Mouse (Mus musculus) intestine, postnatal 0 days (tissue): ENCODE results near the gene Zfp454. TPM values are rescaled to one million over a fixed set of nuclear protein-coding genes. Genes with fewer than 3 reads are reported as not detected.

ENCODE experiments used
- ATAC-seq: fragments of 200-750 bp; cut with Nextera tagmentation; 2 replicates; pipeline ENCODE4 v1.8.0; 2017; ENCODE audit warnings: mild to moderate bottlenecking, moderate TSS enrichment, moderate library complexity
- H3K27ac ChIP-seq: fragments of 300-500 bp; sonication (generic); 2 replicates; pipeline ENCODE4 v1.5.1; 2014; ENCODE audit warnings: mild to moderate bottlenecking, low read depth, low read length, moderate library complexity
- H3K27me3 ChIP-seq: fragments of 300-500 bp; sonication (generic); replicated peaks from 2 replicates; pipeline ENCODE4 v1.6.1; 2014; ENCODE audit warnings: low read length, mixed read lengths; ENCODE audit not compliant: control insufficient read depth, insufficient read depth
- H3K36me3 ChIP-seq: fragments of 300-500 bp; sonication (generic); 2 replicates; pipeline ENCODE4 v1.6.1; 2014; ENCODE audit warnings: mild to moderate bottlenecking, moderate library complexity; ENCODE audit not compliant: control insufficient read depth, insufficient read depth
- H3K4me1 ChIP-seq: fragments of 300-500 bp; sonication (generic); replicated peaks from 2 replicates; pipeline ENCODE4 v1.6.1; 2014; ENCODE audit warnings: antibody characterized with exemption, low read length, mixed read lengths; ENCODE audit not compliant: control insufficient read depth, insufficient read depth
- H3K4me2 ChIP-seq: fragments of 300-500 bp; sonication (generic); replicated peaks from 2 replicates; pipeline ENCODE4 v1.6.1; 2014; ENCODE audit warnings: low read depth, mild to moderate bottlenecking, moderate library complexity
- H3K4me3 ChIP-seq: fragments of 300-500 bp; sonication (generic); 2 replicates; pipeline ENCODE4 v1.5.1; 2014; ENCODE audit warnings: low read depth, low read length
- H3K9ac ChIP-seq: fragments of 300-500 bp; sonication (generic); 2 replicates; pipeline ENCODE4 v1.6.1; 2014; ENCODE audit warnings: mild to moderate bottlenecking, low read depth, low read length
- H3K9me3 ChIP-seq: fragments of 300-500 bp; sonication (generic); 2 replicates; pipeline ENCODE4 v1.6.1; 2016; ENCODE audit warnings: mixed run types; ENCODE audit not compliant: control insufficient read depth
- CTCF ChIP-seq: sonication (generic); IDR thresholded peaks from 2 replicates; pipeline ENCODE4 v1.5.1; 2016; ENCODE audit warnings: low read depth, mild to moderate bottlenecking, control low read depth, antibody characterized with exemption, moderate library complexity
- WGBS: fragments of 180-500 bp; shearing (Covaris S2); extraction: QIAGEN DNeasy Blood & Tissue Kit; methylation state at CpG from one replicate; pipeline ENCODE4 v1.1.7; 2014; 5-methylcytosine and 5-hydroxymethylcytosine counted together
- polyA plus RNA-seq: library from polyadenylated mRNA; unstranded; fragments of >200 nt; fragmentation: Nextera tagmentation; extraction: Ambion mirVana; gene quantifications from 2 replicates; pipeline ENCODE4 v1.2.1, GENCODE M21; 2015

Gene Zfp454
- 1.1 and 1.2 TPM in 2 replicates for polyA plus RNA-seq

GRCm38 (mm10) chr11:50887390-50888128, at the start of gene Zfp454:
Gene Zfp454, minus strand, starts transcription at chr11:50887651.
- peak within 1 kb of the TSS; percentile 64 for H3K4me2 ChIP-seq
- H3K4me1 ChIP-seq = no peaks in the 10 kb centered on the region
- ATAC-seq = peak; percentile 51
- H3K27ac ChIP-seq = no peak within 1 kb of the TSS
- no peaks in the 10 kb centered on the region for H3K36me3 ChIP-seq
- peak within 1 kb of the TSS; percentile 29 for H3K4me3 ChIP-seq
- TF ChIP-seq CTCF = no peak
- 5% methylated on average over 26 of the region's 26 CpGs for WGBS
- no peaks in the 10 kb centered on the region for H3K27me3 ChIP-seq
- H3K9ac ChIP-seq = no peak within 1 kb of the TSS
- H3K9me3 ChIP-seq = no peaks in the 10 kb centered on the region

DNA sequence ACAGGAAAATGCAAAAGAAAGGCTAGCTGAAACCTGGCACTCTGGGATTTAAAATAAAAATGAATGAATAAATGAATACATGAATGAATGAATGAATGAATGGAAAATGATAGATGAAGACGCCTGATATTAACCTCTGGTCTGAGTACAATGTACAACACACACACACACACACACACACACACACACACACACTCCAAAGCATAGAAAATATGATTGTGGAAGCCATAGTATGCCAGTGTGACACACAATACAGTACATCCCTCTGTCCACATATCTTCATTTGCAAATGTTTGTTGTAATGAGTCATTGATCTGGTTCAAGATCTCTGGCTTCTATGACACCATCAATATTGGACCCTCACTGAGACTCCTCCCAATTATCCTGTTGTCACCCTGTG, 44.6 kb upstream of the Zfp454 start:
- H3K9ac ChIP-seq = no peak overlapping the region
- peak overlapping the region; percentile 85 for H3K4me2 ChIP-seq
- H3K27me3 ChIP-seq = 0 out of 2 replicates have a peak, but pooled peaks cover 4% of the 10 kb centered on the region
- no peaks in the 10 kb centered on the region for H3K4me1 ChIP-seq
- H3K27ac ChIP-seq = no peak overlapping the region
- ATAC-seq = no peak
- H3K4me3 ChIP-seq = peak overlapping the region; percentile 73; the same call in 1 of the 2 replicates
- 80% methylated on average over 1 of the region's 1 CpGs for WGBS
- H3K9me3 ChIP-seq = no peaks in the 10 kb centered on the region
- no peaks in the 10 kb centered on the region for H3K36me3 ChIP-seq
- no peak for TF ChIP-seq CTCF

DNA sequence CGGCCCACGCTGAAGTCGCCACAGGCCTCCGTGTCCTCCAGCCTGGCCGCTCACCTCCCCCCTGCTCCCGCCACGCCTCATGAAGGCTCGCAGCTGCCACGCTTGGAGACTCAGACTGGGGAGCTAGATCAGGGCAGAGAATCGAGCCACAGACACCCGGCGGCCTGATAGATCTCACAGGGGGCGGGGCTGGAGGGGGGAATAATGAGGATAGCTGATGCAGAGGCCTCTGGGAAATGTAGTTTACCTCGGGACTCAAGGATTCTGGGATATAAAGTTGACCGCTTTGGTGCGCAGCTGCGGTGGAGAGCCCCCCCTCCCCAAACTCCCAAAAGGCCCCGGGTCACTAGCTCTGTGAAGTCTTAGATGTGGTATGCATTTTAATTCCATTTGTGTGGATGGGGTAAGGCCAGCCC, 44.0 kb upstream of the Zfp454 start, which contains the start of gene Zfp354b:
Gene Zfp354b (minus strand): TSS at position 183 of the 416 bp plus-strand sequence.
- under 1% methylated on average over 18 of the region's 18 CpGs for WGBS
- H3K4me2 ChIP-seq = peak within 1 kb of the TSS; percentile 85
- peak; percentile 87 for ATAC-seq

GRCm38 (mm10) chr11:50931021-50931420, 43.6 kb upstream of the Zfp454 start:
- WGBS = under 1% methylated on average over 16 of the region's 16 CpGs
- H3K9me3 ChIP-seq = no peaks in the 10 kb centered on the region

More for the DNA sequence above, 44.0 kb upstream of the Zfp454 start, which contains the start of gene Zfp354b:
- H3K4me3 ChIP-seq = peak within 1 kb of the TSS; percentile 73
- no peaks in the 10 kb centered on the region for H3K36me3 ChIP-seq
- H3K27ac ChIP-seq = no peak within 1 kb of the TSS
- H3K4me1 ChIP-seq = no peaks in the 10 kb centered on the region
- H3K27me3 ChIP-seq = 0 out of 2 replicates have a peak, but pooled peaks cover 4% of the 10 kb centered on the region
- no peaks in the 10 kb centered on the region for H3K9me3 ChIP-seq
- TF ChIP-seq CTCF = no peak
- peak within 1 kb of the TSS; percentile 41; the same call in 1 of the 2 replicates for H3K9ac ChIP-seq

DNA sequence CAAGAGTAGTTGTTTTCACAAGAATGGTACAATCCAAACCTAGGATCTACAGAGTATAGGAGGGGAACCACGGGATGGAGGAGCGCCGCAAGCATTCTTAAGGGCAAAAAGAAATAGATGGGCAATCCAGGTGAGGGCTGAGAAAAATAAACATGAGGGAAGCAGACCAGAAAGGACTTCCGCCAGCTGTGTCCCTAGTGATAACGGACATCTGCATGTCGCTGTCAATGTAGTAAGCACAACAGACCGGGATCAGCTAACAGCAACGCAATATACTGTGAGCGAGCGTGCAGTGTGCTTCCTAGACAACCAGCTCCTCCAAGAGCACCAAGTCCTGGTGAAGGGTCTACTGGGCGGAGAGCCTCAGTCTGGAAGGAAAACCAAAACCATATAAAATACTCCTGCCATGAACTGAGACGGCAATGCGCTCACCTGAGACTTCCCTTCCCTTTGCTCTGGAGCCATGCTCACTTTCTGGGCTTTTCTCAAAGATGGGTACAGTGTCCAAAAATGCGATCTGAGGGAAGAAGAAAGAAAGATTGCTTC, 43.1 kb upstream of the Zfp454 start:
- 12% methylated on average over 14 of the region's 14 CpGs for WGBS
- no peak for TF ChIP-seq CTCF
- Histone ChIP-seq H3K4me1 (no peaks in the 10 kb centered on the region), H3K36me3 (no peaks in the 10 kb centered on the region), H3K27ac (no peak overlapping the region), H3K4me3 (peak overlapping the region; percentile 73), H3K27me3 (0 out of 2 replicates have a peak, but pooled peaks cover 4% of the 10 kb centered on the region), H3K4me2 (peak overlapping the region; percentile 85), H3K9ac (peak overlapping the region; percentile 41; the same call in 1 of the 2 replicates), H3K9me3 (no peaks in the 10 kb centered on the region)
- no peak for ATAC-seq

More at GRCm38 (mm10) chr11:50931021-50931420, 43.6 kb upstream of the Zfp454 start:
- no peak overlapping the region for H3K27ac ChIP-seq
- peak overlapping the region; percentile 41; the same call in 1 of the 2 replicates for H3K9ac ChIP-seq
- H3K4me2 ChIP-seq = peak overlapping the region; percentile 85
- H3K27me3 ChIP-seq = 0 out of 2 replicates have a peak, but pooled peaks cover 4% of the 10 kb centered on the region
- H3K36me3 ChIP-seq = no peaks in the 10 kb centered on the region
- peak overlapping the region; percentile 73 for H3K4me3 ChIP-seq
- no peak for TF ChIP-seq CTCF
- H3K4me1 ChIP-seq = no peaks in the 10 kb centered on the region
- ATAC-seq = peak; percentile 37

- WGBS = under 1% methylated on average over 47 of the region's 47 CpGs
- no peaks in the 10 kb centered on the region for H3K27me3 ChIP-seq
- H3K9me3 ChIP-seq = no peaks in the 10 kb centered on the region
- no peaks in the 10 kb centered on the region for H3K4me1 ChIP-seq
- peak; percentile 97 for ATAC-seq
- H3K4me3 ChIP-seq = peak within 1 kb of the TSS; percentile 87
- no peak within 1 kb of the TSS for H3K27ac ChIP-seq
- peak within 1 kb of the TSS; percentile 90 for H3K4me2 ChIP-seq
- peak; percentile 82 for TF ChIP-seq CTCF
- 0 out of 2 replicates have a peak, but pooled peaks cover under 1% of the 10 kb centered on the region for H3K36me3 ChIP-seq
- H3K9ac ChIP-seq = peak within 1 kb of the TSS; percentile 60
Measured at GRCm38 (mm10) chr11:50915671-50916320, 28.3 kb upstream of the Zfp454 start, which contains the start of gene Zfp2. Gene Zfp2, minus strand, starts transcription at chr11:50916165.
